Mouse (Mus musculus): ENCODE results near the gene Stox1. TPM values are rescaled to one million over a fixed set of nuclear protein-coding genes. Genes with fewer than 3 reads are reported as not detected.

Stox1 gene
- polyA plus RNA-seq (2014; fragmentation: Illumina TruSeq; extraction: RNeasy Lipid Tissue Mini Kit (QIAGEN cat#74804); ENCODE audit: low read depth, low replicate concordance): 1.8 TPM

GRCm38 (mm10) chr10:62725771-62726687 lies at the start of gene Stox1:
Stox1 (minus strand) TSS chr10:62726128.

GRCm38 (mm10) chr10:62650881-62651810 lies 74.8 kb downstream of the Stox1 start, which contains the start of gene Ddx50:
Ddx50 (minus strand) TSS chr10:62651218.

Other genes starting within 250 kb of the Stox1 start
- gene Vps26a, start 239.3 kb downstream of the Stox1 start, polyA plus RNA-seq (2014; fragmentation: Illumina TruSeq; extraction: RNeasy Lipid Tissue Mini Kit (QIAGEN cat#74804); ENCODE audit: low read depth, low replicate concordance): 53.9 TPM
- gene Srgn, start 198.7 kb downstream of the Stox1 start, polyA plus RNA-seq (2014; fragmentation: Illumina TruSeq; extraction: RNeasy Lipid Tissue Mini Kit (QIAGEN cat#74804); ENCODE audit: low read depth, low replicate concordance): 150 TPM
- 42.3 TPM for gene Kif1bp, start 147.7 kb downstream of the Stox1 start, polyA plus RNA-seq (2014; fragmentation: Illumina TruSeq; extraction: RNeasy Lipid Tissue Mini Kit (QIAGEN cat#74804); ENCODE audit: low read depth, low replicate concordance)
- 30.8 TPM for gene Ddx21, start 123.8 kb downstream of the Stox1 start, polyA plus RNA-seq (2014; fragmentation: Illumina TruSeq; extraction: RNeasy Lipid Tissue Mini Kit (QIAGEN cat#74804); ENCODE audit: low read depth, low replicate concordance)
- gene Ddx50, start 74.9 kb downstream of the Stox1 start, polyA plus RNA-seq (2014; fragmentation: Illumina TruSeq; extraction: RNeasy Lipid Tissue Mini Kit (QIAGEN cat#74804); ENCODE audit: low read depth, low replicate concordance): 81.3 TPM
- gene Ccar1, start 66.2 kb upstream of the Stox1 start, polyA plus RNA-seq (2014; fragmentation: Illumina TruSeq; extraction: RNeasy Lipid Tissue Mini Kit (QIAGEN cat#74804); ENCODE audit: low read depth, low replicate concordance): 38.4 TPM
- gene Tet1, start 182.9 kb upstream of the Stox1 start, polyA plus RNA-seq (2014; fragmentation: Illumina TruSeq; extraction: RNeasy Lipid Tissue Mini Kit (QIAGEN cat#74804); ENCODE audit: low read depth, low replicate concordance): 0.43 TPM
- 30.6 TPM for gene Slc25a16, start 194.5 kb upstream of the Stox1 start, polyA plus RNA-seq (2014; fragmentation: Illumina TruSeq; extraction: RNeasy Lipid Tissue Mini Kit (QIAGEN cat#74804); ENCODE audit: low read depth, low replicate concordance)
- gene Dna2, start 220.9 kb upstream of the Stox1 start, polyA plus RNA-seq (2014; fragmentation: Illumina TruSeq; extraction: RNeasy Lipid Tissue Mini Kit (QIAGEN cat#74804); ENCODE audit: low read depth, low replicate concordance): 2.9 TPM